In genomic region chr5:62858282-62858681, GRCm38 (mm10) we compare ENCODE assay signal across 15 mouse cellular contexts. TPM values are rescaled to one million over a fixed set of nuclear protein-coding genes. Genes with fewer than 3 reads are reported as not detected.
DNase-seq lines count a peak whose midpoint lies in the region; ATAC-seq lines count a peak whose summit lies in the region.
"Had no signal": no experiment of that assay in that cellular context is flagged by ENCODE, and none has a peak within 500 bp of the region (broad histone marks: within the 10 kb centered on the region; RNA-seq: fewer than 3 reads in every experiment).

No protein-coding gene starts in this region.

- peak; percentile 84 for ATAC-seq in inflammation-experienced regulatory T-cells, adult 6 months

- intact Hi-C loops in heart, postnatal 25 days (cut with DNase I): no loop called here

- peak; percentile 39 for DNase-seq in 416B (ENCODE audit: low read depth)
- DNase-seq in CD4-positive, CD25-positive, alpha-beta regulatory T cell, adult 2 months (ENCODE audit: low read depth, low spot score): peak; percentile 87
- DNase-seq in thymus, adult 18-20 months: peak; percentile 47 to 79
- DNase-seq in heart, postnatal 25 days (ENCODE audit: low spot score): no peak
- DNase-seq in adrenal gland, postnatal 10 days: no peak
- DNase-seq in frontal cortex, postnatal 25 days (ENCODE audit: low spot score in 2 of 2): no peak
- DNase-seq: cerebellum, adult 9-10 months; kidney, adult 11 months; kidney, postnatal 4 days; right cerebral cortex, postnatal 25 days had no signal

RNA-seq across cellular contexts. Expression of gene Dthd1, which starts 44.7 kb away (rescaled TPM):
- not detected for polyA plus RNA-seq in inflammation-experienced regulatory T-cells, adult 6 months (2017; shearing (Covaris generic))
- total RNA-seq in heart, postnatal 25 days (2021): not detected
- total RNA-seq in adrenal gland, postnatal 10 days (2021): not detected
- total RNA-seq: ES-E14; gastrocnemius, adult 18-20 months had no signal
- polyA plus RNA-seq: hindbrain, embryonic 10.5 days; liver, embryonic 11.5 days had no signal

Comparison
In these comparisons a context has a peak if more than half of its experiments do, and no peak if none do; other contexts are left out.
1. DNase-seq: peak in 416B (single experiment), CD4-positive, CD25-positive, alpha-beta regulatory T cell, adult 2 months (single experiment) and thymus, adult 18-20 months (2 of 2); none in heart, postnatal 25 days (single experiment), adrenal gland, postnatal 10 days (single experiment) and frontal cortex, postnatal 25 days (0 of 2).